Mouse (Mus musculus) heart, postnatal 0 days (tissue): ENCODE data around the gene Sec14l4.

ENCODE experiments used
- CTCF ChIP-seq: IDR thresholded peaks from 2 replicates; pipeline ENCODE4 v1.5.1; 2016; ENCODE audit warnings: antibody characterized with exemption, control low read depth, low read depth
- EP300 ChIP-seq: IDR thresholded peaks from 2 replicates; pipeline ENCODE4 v1.6.1; 2016; ENCODE audit warnings: antibody characterized with exemption, low read depth

GRCm38 (mm10) chr11:3982275-3983209 lies 48.7 kb upstream of the Sec14l4 start:
- no peak for TF ChIP-seq CTCF
- no peak for TF ChIP-seq EP300
